Mouse (Mus musculus) heart, embryonic 14.5 days (tissue): Measurements from ENCODE around the gene Ddx58. TPM values are rescaled to one million over a fixed set of nuclear protein-coding genes. Genes with fewer than 3 reads are reported as not detected.

Experiments used
- ATAC-seq: fragments of 200-750 bp; cut with Nextera tagmentation; 2 replicates; pipeline ENCODE4 v1.8.0; 2017; ENCODE audit warnings: low read depth, moderate TSS enrichment; ENCODE audit not compliant: insufficient number of reproducible peaks, insufficient read depth, low FRiP score
- H3K27ac ChIP-seq, 2 experiments: fragments of 200-500 bp in 1 of 2; fragments of 300-500 bp in 1 of 2; sonication (generic) in 1 of 2; replicated peaks in 1 of 2; 2 replicates each; pipeline ENCODE4 v1.5.1; 2012 to 2014; ENCODE audit warnings: low read depth in 2 of 2, low read length in 2 of 2, control low read depth in 1 of 2, mild to moderate bottlenecking in 1 of 2, mixed read lengths in 1 of 2; ENCODE audit not compliant: control insufficient read depth in 1 of 2, insufficient read depth in 1 of 2
- H3K27me3 ChIP-seq: fragments of 300-500 bp; sonication (generic); 2 replicates; pipeline ENCODE4 v1.6.1; 2014; ENCODE audit warnings: mild to moderate bottlenecking, low read length, control low read depth; ENCODE audit not compliant: control insufficient read depth, insufficient read depth
- H3K36me3 ChIP-seq: fragments of 300-500 bp; sonication (generic); 2 replicates; pipeline ENCODE4 v1.6.1; 2014; ENCODE audit warnings: mild to moderate bottlenecking, control low read depth, low read length, mixed read lengths; ENCODE audit not compliant: control insufficient read depth, insufficient read depth
- H3K4me1 ChIP-seq, 2 experiments: fragments of 200-500 bp in 1 of 2; fragments of 300-500 bp in 1 of 2; sonication (generic) in 1 of 2; 2 replicates each; pipeline ENCODE4 v1.6.1; 2012 to 2014; ENCODE audit warnings: low read length in 2 of 2, control low read depth in 1 of 2, mixed read lengths in 1 of 2; ENCODE audit not compliant: control insufficient read depth in 2 of 2, insufficient read depth in 2 of 2
- H3K4me2 ChIP-seq: fragments of 300-500 bp; sonication (generic); 2 replicates; pipeline ENCODE4 v1.6.1; 2014; ENCODE audit warnings: mild to moderate bottlenecking, low read length
- H3K4me3 ChIP-seq, 2 experiments: fragments of 200-500 bp in 1 of 2; fragments of 300-500 bp in 1 of 2; sonication (generic) in 1 of 2; 2 replicates each; pipeline ENCODE4 v1.5.1; 2012 to 2014; ENCODE audit warnings: low read length in 2 of 2, mild to moderate bottlenecking in 2 of 2, control low read depth in 1 of 2, low read depth in 1 of 2, moderate library complexity in 1 of 2; ENCODE audit not compliant: control insufficient read depth in 1 of 2, insufficient read depth in 1 of 2
- H3K9ac ChIP-seq: fragments of 300-500 bp; sonication (generic); 2 replicates; pipeline ENCODE4 v1.6.1; 2014; ENCODE audit warnings: mild to moderate bottlenecking, low read length
- H3K9me3 ChIP-seq: fragments of 300-500 bp; sonication (generic); 2 replicates; pipeline ENCODE4 v1.6.1; 2016; ENCODE audit warnings: low read length, control low read depth; ENCODE audit not compliant: control insufficient read depth
- WGBS: fragments of 180-500 bp; shearing (Covaris S2); extraction: QIAGEN DNeasy Blood & Tissue Kit; methylation state at CpG from one replicate; pipeline ENCODE4 v1.1.7; 2014; 5-methylcytosine and 5-hydroxymethylcytosine counted together
- polyA plus RNA-seq: library from polyadenylated mRNA; unstranded; fragments of >200 nt; fragmentation: Nextera tagmentation; extraction: Ambion mirVana; gene quantifications from 2 replicates; pipeline ENCODE4 v1.2.1, GENCODE M21; 2014

Gene Ddx58
- polyA plus RNA-seq, 1 experiment from 2014 or later = 10.4 TPM

GRCm38 (mm10) chr4:40160591-40161434 lies 78.8 kb downstream of the Ddx58 start:
- Histone ChIP-seq H3K4me1 (peaks cover 4 to 8% of the 10 kb centered on the region in 2 experiments; a peak in 2 of 4 replicates), H3K9me3 (no peaks in the 10 kb centered on the region), H3K4me2 (no peak overlapping the region), H3K27me3 (no peaks in the 10 kb centered on the region), H3K9ac (no peak overlapping the region), H3K36me3 (peaks cover 17% of the 10 kb centered on the region), H3K4me3 (no peak overlapping the region), H3K27ac (no peak overlapping the region)
- WGBS = 92% methylated on average over 8 of the region's 8 CpGs
- no peak for ATAC-seq

- H3K27me3 ChIP-seq = no peaks in the 10 kb centered on the region
- H3K4me1 ChIP-seq = peaks cover 4 to 10% of the 10 kb centered on the region in 2 experiments; a peak in 2 of 4 replicates
- H3K4me3 ChIP-seq = no peak overlapping the region
- H3K9ac ChIP-seq = no peak overlapping the region
- H3K27ac ChIP-seq = no peak overlapping the region
- WGBS = 80% methylated on average over 5 of the region's 5 CpGs
- no peak for ATAC-seq
- no peaks in the 10 kb centered on the region for H3K9me3 ChIP-seq
- no peak overlapping the region for H3K4me2 ChIP-seq
- H3K36me3 ChIP-seq = no peaks in the 10 kb centered on the region
Observed at GRCm38 (mm10) chr4:40158224-40158540, 81.4 kb downstream of the Ddx58 start.

- H3K4me2 ChIP-seq = no peak overlapping the region
- H3K4me3 ChIP-seq = no peak overlapping the region
- H3K4me1 ChIP-seq = peaks cover 4 to 10% of the 10 kb centered on the region in 2 experiments; a peak in 2 of 4 replicates
- H3K36me3 ChIP-seq = no peaks in the 10 kb centered on the region
- no peak overlapping the region for H3K9ac ChIP-seq
- WGBS = 79% methylated on average over 5 of the region's 5 CpGs
- no peak overlapping the region for H3K27ac ChIP-seq
- no peaks in the 10 kb centered on the region for H3K27me3 ChIP-seq
- ATAC-seq = no peak
- H3K9me3 ChIP-seq = no peaks in the 10 kb centered on the region
Observed at GRCm38 (mm10) chr4:40157500-40158223, 82.0 kb downstream of the Ddx58 start.

- no peak for ATAC-seq
Observed at GRCm38 (mm10) chr4:40156582-40157499, 82.8 kb downstream of the Ddx58 start.

GRCm38 (mm10) chr4:40156153-40156552 lies 83.5 kb downstream of the Ddx58 start:
- H3K4me1 ChIP-seq = peaks cover 4 to 10% of the 10 kb centered on the region in 2 experiments; a peak in 2 of 4 replicates
- no peaks in the 10 kb centered on the region for H3K9me3 ChIP-seq
- no peaks in the 10 kb centered on the region for H3K36me3 ChIP-seq
- H3K4me3 ChIP-seq = no peak overlapping the region
- H3K27me3 ChIP-seq = no peaks in the 10 kb centered on the region
- H3K4me2 ChIP-seq = no peak overlapping the region
- no peak for ATAC-seq
- 51% methylated on average over 2 of the region's 2 CpGs for WGBS
- no peak overlapping the region for H3K27ac ChIP-seq
- H3K9ac ChIP-seq = no peak overlapping the region

More at GRCm38 (mm10) chr4:40156582-40157499, 82.8 kb downstream of the Ddx58 start:
- no peaks in the 10 kb centered on the region for H3K36me3 ChIP-seq
- no peaks in the 10 kb centered on the region for H3K27me3 ChIP-seq
- no peak overlapping the region for H3K4me2 ChIP-seq
- no peak overlapping the region for H3K4me3 ChIP-seq
- no peak overlapping the region for H3K27ac ChIP-seq
- 69% methylated on average over 18 of the region's 18 CpGs for whole genome bisulfite sequencing
- no peak overlapping the region for H3K9ac ChIP-seq
- H3K9me3 ChIP-seq = no peaks in the 10 kb centered on the region
- peaks cover 4 to 10% of the 10 kb centered on the region in 2 experiments; a peak in 2 of 4 replicates for H3K4me1 ChIP-seq

- no peak for ATAC-seq
- H3K4me2 ChIP-seq = no peak overlapping the region
- 89% methylated on average over 13 of the region's 13 CpGs for WGBS
Observed at GRCm38 (mm10) chr4:40155467-40155999, 84.1 kb downstream of the Ddx58 start.

GRCm38 (mm10) chr4:40154751-40155150 lies 84.9 kb downstream of the Ddx58 start:
- ATAC-seq = no peak
- WGBS = 90% methylated on average over 4 of the region's 4 CpGs
- Histone ChIP-seq H3K9me3 (no peaks in the 10 kb centered on the region), H3K27ac (no peak overlapping the region), H3K4me1 (peaks cover 4 to 10% of the 10 kb centered on the region in 2 experiments; a peak in 2 of 4 replicates), H3K27me3 (no peaks in the 10 kb centered on the region), H3K4me3 (no peak overlapping the region), H3K36me3 (no peaks in the 10 kb centered on the region), H3K9ac (no peak overlapping the region), H3K4me2 (no peak overlapping the region)

More at GRCm38 (mm10) chr4:40155467-40155999, 84.1 kb downstream of the Ddx58 start:
- Histone ChIP-seq H3K4me3 (no peak overlapping the region), H3K27ac (no peak overlapping the region), H3K36me3 (no peaks in the 10 kb centered on the region), H3K9ac (no peak overlapping the region), H3K4me1 (peaks cover 4 to 10% of the 10 kb centered on the region in 2 experiments; a peak in 2 of 4 replicates), H3K9me3 (no peaks in the 10 kb centered on the region), H3K27me3 (no peaks in the 10 kb centered on the region)
